Mouse (Mus musculus): ENCODE data around the gene Mmp23. TPM values are rescaled to one million over a fixed set of nuclear protein-coding genes. Genes with fewer than 3 reads are reported as not detected.
A peak's percentile ranks its signal among the peaks of the same experiment; 100 is the strongest.
"Not testable (repeated sequence)": the region's sequence is repeated elsewhere in the genome, so short reads cannot be mapped to it uniquely, and the experiment has no call there.

Gene Mmp23
- 1 to 10 TPM; 4.1 to 5.4 TPM for total RNA-seq (2021)
- long read RNA-seq, experiment 1, partial matches to known transcripts, result 0 of 2 reads
- long read RNA-seq, experiment 1, other reads (novel, unspliced or antisense), result 1 of 2 reads
- long read RNA-seq, experiment 2, result 0 reads

DNA sequence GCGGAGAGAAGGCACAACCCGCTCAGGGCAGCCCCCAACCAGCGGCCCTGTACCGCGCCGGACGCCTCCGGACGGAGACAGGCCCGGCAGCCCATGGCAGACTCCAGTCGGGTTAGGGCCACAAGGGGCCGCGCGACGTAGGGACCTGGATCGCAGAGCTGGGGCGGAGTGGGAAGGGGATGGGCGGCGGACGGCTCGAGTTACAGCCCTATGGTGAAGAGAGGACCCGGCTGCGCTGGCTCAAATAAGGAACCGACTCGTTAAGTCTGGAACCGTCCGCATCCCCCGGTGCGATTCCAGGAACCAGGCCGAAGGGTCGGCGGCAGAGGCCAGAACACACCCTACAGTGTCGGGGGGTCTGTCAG, at the start of gene Mmp23:
Gene Mmp23 (minus strand): TSS at position 299 of the 365 bp plus-strand sequence.
- TF ChIP-seq CTCF (IDR thresholded peaks at IDR 0.05), result no peak
- peak within 1 kb of the TSS; percentile 38 for H3K4me3 ChIP-seq
- DNase-seq (ENCODE audit: extremely low spot score in 1 of 2, low spot score in 2 of 2), result peak in 1 of 2 experiments; percentile 29
- H3K27ac ChIP-seq, result no peak within 1 kb of the TSS
- intact Hi-C loops (cut with DNase I), result loop anchor here (5.0 kb wide), 1 partner anchor 99 kb away; no protein-coding TSS in a partner anchor

GRCm38 (mm10) chr4:155700425-155700824, 47.2 kb upstream of the Mmp23 start:
- peak; percentile 68 for TF ChIP-seq CTCF (IDR thresholded peaks at IDR 0.05)
- intact Hi-C loops (cut with DNase I), result loop anchor here (5.0 kb wide), 1 partner anchor 33 kb away; the partner anchor contains the start of gene Mib2
- no peak for DNase-seq (ENCODE audit: extremely low spot score in 1 of 2, low spot score in 2 of 2)
- no peak overlapping the region for H3K4me3 ChIP-seq
- no peak overlapping the region for H3K27ac ChIP-seq

DNA sequence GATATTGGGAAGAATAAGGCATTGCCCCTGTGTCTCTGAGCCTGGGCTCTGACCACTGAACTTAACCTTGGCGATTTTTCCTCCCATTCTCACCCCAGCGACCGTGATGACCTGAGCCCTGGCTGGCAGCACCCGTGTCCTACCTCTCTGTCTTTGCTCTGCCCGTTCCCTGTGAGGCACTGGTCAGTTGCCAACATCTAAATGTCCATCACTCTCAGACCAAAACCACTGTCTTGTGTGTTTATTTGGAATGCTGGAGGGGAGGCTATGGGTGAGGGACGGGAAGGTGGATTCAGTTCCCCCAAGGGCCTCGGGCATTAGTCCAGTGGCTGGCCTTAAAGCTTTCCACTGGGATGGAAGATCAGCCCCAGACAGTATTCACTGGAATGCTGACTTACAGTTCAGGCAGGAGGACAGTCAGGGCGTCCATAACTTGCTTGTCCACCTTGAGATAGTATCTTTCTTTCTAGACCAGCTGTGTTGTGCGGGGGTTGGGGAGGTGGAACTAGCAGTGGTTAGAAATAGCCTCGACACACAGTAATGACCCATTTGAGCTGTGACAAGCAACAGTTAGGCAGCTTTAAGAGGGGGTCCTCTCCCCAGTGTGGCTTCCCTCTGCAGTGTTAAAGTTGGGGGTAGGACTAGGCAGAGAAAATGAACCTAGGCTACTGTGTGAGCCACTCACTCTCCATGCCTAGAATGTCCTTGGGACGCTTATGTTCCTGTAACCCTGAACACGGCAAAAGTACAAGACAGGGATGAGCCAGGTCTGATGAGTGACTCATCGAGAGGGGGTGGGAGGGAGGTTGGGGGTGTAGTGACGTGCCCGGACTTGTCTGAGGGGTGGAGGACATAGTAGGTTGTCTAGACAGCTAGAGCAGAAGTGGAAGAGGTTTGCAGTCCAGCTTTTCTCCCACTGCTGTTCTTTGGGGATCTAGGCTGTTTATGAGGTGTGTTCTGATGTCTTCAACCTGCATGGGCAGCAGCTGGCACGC, 43.4 kb upstream of the Mmp23 start:
- intact Hi-C loops (cut with DNase I), result no loop called here
- Histone ChIP-seq H3K27ac (peak overlapping the region; percentile 99), H3K4me3 (peak overlapping the region; percentile 85)
- TF ChIP-seq CTCF (IDR thresholded peaks at IDR 0.05), result no peak
- peak in 1 of 2 experiments; percentile 15 for DNase-seq (ENCODE audit: extremely low spot score in 1 of 2, low spot score in 2 of 2)

- peak overlapping the region; percentile 99 for H3K27ac ChIP-seq
- TF ChIP-seq CTCF (IDR thresholded peaks at IDR 0.05), result no peak
- intact Hi-C loops (cut with DNase I), result no loop called here
- DNase-seq (ENCODE audit: extremely low spot score in 1 of 2, low spot score in 2 of 2), result peak in 1 of 2 experiments; percentile 10
- H3K4me3 ChIP-seq, result peak overlapping the region; percentile 85
Observed at GRCm38 (mm10) chr4:155695531-155696062, 42.4 kb upstream of the Mmp23 start.

GRCm38 (mm10) chr4:155694482-155695401, 41.6 kb upstream of the Mmp23 start:
- peak; percentile 83 to 84 for DNase-seq (ENCODE audit: extremely low spot score in 1 of 2, low spot score in 2 of 2)
- intact Hi-C loops (cut with DNase I), result loop anchor here (5.0 kb wide), 1 partner anchor 88 kb away; no protein-coding TSS in a partner anchor
- peak overlapping the region; percentile 85 for H3K4me3 ChIP-seq
- TF ChIP-seq CTCF (IDR thresholded peaks at IDR 0.05), result peak; percentile 41
- peak overlapping the region; percentile 99 for H3K27ac ChIP-seq

DNA sequence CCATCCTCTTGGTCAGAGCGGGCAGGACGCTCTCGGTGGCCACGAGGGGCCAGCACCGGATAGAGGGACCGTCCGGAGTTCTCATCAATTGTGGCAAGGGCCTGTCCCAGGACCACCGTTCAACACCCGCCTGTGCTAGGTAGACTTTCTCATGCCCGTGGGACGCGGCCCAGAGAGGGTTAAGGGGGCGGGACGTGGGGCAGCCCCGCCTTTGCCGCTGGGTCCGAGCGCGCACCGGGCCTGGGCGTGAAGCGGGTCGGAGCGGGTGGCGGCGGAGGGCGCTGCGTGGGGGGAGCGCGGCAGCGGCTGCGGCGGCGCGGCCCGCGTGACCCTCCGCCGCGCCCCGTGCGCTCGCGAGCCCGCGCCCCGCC, 40.9 kb upstream of the Mmp23 start, which contains the start of gene Fndc10:
Gene Fndc10 (plus strand): TSS at position 232 of the 371 bp plus-strand sequence.
- Histone ChIP-seq H3K4me3 (peak within 1 kb of the TSS; percentile 85), H3K27ac (peak within 1 kb of the TSS; percentile 99)
- intact Hi-C loops (cut with DNase I), result loop anchor here (5.0 kb wide), 1 partner anchor 88 kb away; no protein-coding TSS in a partner anchor
- TF ChIP-seq CTCF (IDR thresholded peaks at IDR 0.05), result no peak
- peak; percentile 75 to 80 for DNase-seq (ENCODE audit: extremely low spot score in 1 of 2, low spot score in 2 of 2)

DNA sequence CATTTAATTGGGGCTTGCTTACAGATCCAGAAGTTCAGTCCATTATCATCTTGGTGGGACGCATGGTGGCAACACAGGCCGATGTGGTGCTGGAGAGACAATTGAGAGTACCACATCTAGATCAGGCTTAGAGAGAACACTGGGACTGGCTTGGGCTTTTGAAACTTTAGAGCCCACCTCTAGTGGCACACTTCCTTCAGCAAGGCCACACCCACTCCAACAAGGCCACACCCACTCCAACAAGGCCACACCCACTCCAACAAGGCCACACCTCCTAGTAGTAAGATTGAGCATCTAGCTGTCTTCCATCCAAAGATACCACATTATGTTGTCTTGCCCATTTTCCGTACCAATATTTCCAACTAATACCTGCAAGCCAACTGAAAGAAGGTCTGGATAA, 39.2 kb upstream of the Mmp23 start:
- no peak for TF ChIP-seq CTCF (IDR thresholded peaks at IDR 0.05)
- Histone ChIP-seq H3K4me3 (no peak overlapping the region), H3K27ac (no peak overlapping the region)
- DNase-seq (ENCODE audit: extremely low spot score in 1 of 2, low spot score in 2 of 2), result no peak
- intact Hi-C loops (cut with DNase I), result loop anchor here (5.0 kb wide), 1 partner anchor 90 kb away; no protein-coding TSS in a partner anchor

DNA sequence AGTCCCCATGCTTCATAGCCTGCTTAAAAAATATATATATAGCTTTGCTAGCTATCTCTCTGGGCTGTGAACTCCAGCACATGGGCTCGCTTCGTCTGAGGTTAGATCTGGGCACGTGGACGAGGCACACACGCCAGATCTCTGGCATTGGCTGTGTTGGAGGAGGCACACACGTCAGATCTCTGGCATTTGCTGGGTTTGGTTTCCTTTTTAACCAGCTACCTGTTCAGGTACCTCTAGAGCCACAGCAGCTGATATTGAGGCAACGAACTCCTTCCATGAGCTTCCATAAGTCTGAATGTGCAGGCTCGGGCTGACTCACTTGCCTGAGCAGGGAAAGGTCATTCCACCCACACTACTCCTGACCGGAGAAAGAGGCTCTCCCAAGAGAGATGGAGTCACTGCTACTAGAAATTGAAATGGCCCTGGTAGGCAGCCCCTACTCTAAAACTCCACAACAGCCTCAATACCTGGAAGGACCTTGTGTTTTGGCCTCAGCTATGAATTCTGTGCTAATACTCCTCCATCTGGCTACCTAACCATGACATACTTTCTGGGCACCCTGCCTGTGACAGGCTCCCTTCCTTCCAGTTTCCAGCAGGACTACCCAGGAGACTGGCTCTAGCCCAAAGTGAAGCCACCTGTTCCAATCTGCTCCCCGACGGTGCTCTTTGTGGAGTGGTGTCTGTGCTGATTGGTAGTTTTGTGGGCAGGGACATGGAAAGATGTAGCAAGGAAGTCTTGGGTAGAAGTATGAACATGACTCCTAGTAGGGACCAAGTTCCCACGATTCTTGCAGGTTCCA, 37.6 kb upstream of the Mmp23 start:
- DNase-seq (ENCODE audit: extremely low spot score in 1 of 2, low spot score in 2 of 2), result no peak
- Histone ChIP-seq H3K27ac (no peak overlapping the region), H3K4me3 (no peak overlapping the region)
- TF ChIP-seq CTCF (IDR thresholded peaks at IDR 0.05), result no peak
- intact Hi-C loops (cut with DNase I), result loop anchor here (5.0 kb wide), 1 partner anchor 92 kb away; no protein-coding TSS in a partner anchor

DNA sequence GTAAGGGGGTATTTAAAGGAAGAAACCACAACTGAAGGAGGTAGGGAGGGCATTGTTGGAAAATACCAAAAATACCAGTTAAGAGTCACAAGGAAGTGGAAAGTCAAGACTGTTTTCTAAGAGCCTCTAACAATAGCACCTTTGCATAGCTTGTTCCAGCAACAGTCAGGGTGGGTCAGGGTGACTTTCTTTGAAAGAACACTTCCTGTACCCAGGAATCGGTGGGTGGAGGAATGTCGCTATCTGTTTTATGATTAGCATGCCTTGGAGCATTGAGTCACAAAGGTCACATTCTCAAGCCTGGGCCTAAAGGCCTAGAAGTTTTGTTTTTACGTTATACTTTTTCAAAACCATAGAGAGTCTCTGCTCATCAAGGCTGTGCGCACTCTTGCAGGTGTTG, 34.6 kb upstream of the Mmp23 start:
- H3K4me3 ChIP-seq; H3K27ac ChIP-seq; DNase-seq (ENCODE audit: extremely low spot score in 1 of 2, low spot score in 2 of 2); intact Hi-C loops (cut with DNase I): not testable (repeated sequence)

DNA sequence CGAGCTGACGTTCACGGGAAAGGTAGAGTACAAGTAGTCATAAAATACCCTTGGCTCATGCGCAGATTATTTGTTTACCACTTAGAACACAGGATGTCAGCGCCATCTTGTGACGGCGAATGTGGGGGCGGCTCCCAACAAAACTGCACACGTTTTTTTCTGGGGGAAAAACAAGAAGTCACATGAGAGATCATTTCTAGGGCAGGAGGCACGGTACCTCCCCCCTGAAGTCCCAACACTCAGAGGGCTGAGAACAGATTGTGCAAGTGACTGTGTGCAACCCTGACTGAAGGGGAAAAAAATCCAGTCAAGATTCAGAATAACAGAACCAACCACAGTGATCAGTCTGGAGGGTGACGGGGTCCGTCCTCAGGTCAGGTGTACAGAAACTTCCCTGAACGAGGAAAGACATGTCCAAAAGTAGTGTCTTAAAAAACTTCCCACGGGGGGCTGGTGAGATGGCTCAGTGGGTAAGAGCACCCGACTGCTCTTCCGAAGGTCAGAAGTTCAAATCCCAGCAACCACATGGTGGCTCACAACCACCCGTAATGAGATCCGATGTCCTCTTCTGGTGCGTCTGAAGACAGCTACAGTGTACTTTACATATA, 30.6 kb upstream of the Mmp23 start:
- H3K27ac ChIP-seq; intact Hi-C loops (cut with DNase I); DNase-seq (ENCODE audit: extremely low spot score in 1 of 2, low spot score in 2 of 2); H3K4me3 ChIP-seq: not testable (repeated sequence)

Measured in left cerebral cortex, adult 2 months (tissue).